Mouse (Mus musculus) layer of hippocampus, adult 11-12 months (tissue): ENCODE results near the gene Dram2.
"Not testable (repeated sequence)": the region's sequence is repeated elsewhere in the genome, so short reads cannot be mapped to it uniquely, and the experiment has no call there.

Experiments used
- DNase-seq: peaks from one replicate; pipeline ENCODE4 v3.0.0; 2022; ENCODE audit warnings: low spot score

Gene Dram2

DNA sequence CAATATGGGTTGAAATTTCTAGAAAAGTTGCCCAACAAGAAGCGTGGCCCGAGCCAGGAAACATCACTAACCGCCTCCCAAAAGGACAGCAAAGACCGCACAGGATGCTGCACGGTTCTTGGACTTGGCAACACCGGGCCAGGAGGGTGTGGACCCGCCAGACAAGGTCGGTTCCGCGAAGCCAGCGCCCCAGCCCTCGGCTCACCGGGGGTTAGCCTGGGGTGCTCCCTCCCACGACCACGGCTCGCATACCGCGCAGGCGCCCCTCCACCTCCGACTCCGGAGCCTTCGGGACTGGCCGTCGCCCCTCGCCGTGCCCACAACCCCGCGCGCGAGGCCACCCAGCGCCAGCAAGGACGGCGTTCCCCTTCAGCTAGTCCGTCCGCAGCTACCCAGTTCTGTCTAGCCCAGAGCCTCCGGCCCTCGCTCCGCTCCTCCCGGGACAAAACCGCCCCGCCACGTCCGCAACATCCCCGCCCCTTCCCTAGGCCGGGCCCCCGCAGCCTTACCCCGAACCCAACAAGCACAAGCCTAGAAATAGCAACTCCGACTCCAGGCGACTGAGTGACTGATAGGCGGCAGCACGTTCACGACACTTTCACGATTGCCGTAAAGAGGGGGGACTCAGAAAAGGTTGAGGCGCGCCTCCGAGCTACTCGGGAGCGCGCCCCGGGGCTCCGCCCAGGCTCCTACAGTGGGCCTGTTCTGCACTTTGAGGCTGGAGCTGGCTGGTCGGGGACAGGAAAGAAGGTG is at the start of gene Dram2, which contains the start of gene Cept1:
Gene Dram2 (plus strand): TSS at position 628 of the 753 bp plus-strand sequence.
Gene Cept1 (minus strand): TSS at position 632 of the 753 bp plus-strand sequence.
- peak; percentile 95 for DNase-seq

DNA sequence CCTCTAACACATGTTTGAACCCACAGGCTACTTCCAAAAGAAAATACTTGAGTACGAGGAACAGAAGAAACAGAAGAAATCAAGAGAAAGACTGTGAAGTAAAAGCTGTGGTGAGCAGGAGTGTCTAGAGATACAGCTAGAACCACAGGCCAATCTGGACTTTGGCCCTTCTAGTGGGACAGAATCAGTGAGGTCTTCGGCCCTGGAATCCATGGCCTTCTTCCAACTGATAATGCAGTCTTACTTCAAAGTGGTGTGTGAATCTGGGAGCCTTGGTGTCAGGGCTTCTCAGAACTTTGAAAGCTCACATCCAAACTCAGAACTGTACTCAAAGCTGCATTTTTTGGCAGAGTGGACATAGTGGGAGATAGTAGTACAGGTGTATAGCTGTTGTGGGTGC is 47.1 kb upstream of the Dram2 start:
- DNase-seq: no peak

DNA sequence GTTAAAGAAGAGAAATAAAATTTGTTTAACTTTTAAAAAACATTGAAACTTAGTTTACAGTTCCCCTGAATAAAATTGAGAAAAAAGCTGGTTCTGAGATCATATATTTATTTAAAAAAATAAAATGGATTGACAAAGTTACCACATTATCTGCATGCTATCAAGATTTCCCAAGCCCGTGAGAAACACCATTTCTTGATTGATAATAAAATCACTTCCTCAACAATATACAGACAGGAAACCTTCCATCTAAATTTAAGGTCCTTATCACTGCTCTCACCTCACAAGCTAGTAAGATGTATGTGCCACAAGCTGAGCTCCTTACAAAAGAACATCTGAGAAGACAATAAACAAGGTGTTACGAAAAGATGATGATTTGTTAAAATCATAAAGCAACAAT is 44.7 kb upstream of the Dram2 start:
- DNase-seq: no peak

DNA sequence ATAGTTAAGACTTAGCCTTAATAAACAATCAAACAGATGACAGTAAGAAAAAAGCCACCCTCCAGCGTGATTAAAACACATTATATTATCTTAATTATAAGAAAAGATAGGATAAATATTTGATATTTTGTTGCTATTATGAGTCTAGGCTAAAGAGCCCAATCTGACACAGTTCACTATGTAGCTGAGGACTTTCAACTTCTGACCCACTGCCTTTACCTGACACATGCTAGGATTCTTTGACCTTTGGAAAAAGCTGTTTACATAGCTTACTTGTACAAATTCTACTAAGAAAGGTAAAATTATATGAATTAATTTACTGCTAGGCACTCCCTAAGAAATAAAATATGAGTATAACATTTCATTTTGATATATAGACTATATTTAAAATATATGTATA is 36.9 kb upstream of the Dram2 start:
- no peak for DNase-seq

DNA sequence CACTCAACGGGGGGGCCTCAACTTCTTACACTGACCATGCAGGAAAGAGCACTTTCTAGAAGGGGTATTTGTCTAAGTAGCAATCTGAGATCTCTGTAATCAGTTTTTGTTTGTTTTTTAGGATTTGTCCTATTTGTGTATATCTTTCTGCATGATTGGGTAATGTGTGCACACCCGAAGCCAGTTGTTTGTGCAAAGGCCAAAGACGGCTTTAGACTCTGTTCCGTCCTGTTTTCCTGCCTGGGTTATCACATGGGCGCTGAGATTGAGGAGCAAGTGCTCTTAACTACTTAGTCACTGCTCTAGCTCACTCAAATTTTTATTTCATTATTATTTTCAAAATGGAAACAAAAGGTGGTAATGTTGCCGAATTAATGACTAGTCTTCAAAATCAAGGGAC is 32.6 kb upstream of the Dram2 start:
- DNase-seq: no peak

DNA sequence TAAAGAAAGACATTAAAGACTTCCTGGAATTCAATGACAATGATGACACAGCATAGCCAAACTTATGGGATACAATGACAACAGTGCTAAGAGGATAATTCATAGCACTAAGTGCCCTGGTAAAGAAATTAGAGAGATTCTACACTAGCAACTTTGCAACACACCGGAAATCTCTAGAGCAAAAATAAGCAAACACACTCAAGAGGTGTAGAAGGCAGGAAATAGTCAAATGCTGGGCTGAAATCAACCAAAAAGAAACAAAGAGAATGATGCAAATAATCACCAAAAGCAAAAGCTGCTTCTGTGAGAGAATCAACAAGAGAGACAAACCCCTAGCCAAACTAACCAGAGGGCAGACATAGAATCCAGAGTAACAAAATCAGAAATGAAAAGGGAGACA is 24.9 kb upstream of the Dram2 start:
- DNase-seq: no peak

DNA sequence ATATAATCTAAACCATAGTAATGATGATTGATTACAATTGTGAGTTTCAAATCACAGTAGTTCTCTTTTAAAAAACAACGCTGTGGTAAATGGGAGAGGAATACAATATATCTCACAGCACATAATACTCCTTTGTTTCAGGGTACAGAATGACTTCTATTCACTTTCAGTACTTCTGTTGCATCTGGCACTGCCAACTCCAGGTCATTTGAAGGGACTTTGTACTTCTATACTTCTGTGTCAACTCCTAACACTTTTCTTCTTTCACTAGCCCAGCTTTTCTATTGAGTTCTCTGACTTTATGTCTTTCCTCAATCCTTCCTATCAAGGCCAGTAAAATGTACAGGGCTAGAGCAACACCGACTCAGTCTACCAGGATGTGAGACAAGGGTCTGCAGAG is 21.2 kb upstream of the Dram2 start:
- DNase-seq: no peak

DNA sequence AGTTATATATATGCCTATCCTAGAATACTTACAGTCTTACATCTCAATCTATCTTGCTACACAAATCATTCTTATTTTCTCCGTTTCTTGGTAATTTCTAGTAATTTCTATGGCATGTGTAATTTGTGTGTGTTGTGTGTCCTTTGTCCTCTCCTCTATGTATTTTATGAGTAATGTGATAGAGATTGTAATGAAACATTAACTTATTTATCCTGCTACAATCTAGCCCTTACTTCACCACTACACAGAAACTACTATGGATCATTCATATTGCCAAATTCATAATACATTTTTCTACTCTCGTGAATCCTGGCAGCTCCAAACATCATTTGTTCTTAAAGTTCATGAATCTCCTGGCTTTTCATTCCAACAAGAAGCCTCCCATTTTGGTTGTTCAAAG is 19.6 kb upstream of the Dram2 start:
- DNase-seq: no peak

DNA sequence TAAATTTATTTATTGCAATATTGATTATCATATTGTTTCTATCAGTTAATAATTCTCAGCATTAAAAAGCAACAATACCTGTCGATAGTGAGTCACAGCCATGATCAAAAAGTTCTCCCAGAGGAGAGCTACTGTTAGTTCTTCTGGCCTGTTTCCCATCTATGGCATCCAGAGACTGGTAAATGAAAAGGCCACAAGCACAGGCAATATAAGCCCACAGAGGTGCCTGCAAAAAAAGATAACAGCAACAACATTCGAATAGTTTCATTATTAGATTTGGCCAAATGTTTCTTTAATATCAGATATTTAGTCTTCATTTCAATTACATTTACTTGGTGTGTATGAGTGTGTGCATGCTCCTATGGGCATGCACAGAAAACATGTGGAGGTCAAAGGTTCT is 14.3 kb upstream of the Dram2 start:
- no peak for DNase-seq

DNA sequence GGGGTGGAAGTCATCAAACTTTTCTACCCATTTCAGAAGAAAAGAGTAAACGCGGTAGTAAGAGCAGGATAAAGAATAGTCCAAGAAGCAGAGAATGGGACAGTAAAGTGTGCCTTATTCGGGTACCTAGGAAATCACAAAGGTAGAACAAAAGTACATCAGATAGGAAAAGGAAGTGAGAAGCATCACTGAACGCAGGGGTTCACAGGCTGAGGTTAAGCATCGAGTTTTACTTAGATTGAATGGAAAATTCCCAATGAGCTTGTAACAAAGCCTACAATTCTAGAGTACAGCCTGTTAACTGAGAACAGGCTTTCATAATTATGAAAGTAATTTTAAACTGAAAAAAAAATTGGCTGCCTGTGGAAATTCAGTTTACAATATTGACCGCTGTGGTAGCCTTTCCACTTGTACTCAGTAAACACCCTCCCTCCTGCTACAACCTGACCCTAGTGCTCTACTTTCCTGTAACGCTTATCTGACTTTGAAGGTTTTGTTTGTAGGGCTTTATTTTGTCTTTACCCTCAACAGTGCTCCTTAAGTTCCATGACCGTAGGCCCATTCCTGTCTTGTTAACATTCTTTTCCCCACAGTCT is 2.8 kb upstream of the Dram2 start:
- no peak for DNase-seq

DNA sequence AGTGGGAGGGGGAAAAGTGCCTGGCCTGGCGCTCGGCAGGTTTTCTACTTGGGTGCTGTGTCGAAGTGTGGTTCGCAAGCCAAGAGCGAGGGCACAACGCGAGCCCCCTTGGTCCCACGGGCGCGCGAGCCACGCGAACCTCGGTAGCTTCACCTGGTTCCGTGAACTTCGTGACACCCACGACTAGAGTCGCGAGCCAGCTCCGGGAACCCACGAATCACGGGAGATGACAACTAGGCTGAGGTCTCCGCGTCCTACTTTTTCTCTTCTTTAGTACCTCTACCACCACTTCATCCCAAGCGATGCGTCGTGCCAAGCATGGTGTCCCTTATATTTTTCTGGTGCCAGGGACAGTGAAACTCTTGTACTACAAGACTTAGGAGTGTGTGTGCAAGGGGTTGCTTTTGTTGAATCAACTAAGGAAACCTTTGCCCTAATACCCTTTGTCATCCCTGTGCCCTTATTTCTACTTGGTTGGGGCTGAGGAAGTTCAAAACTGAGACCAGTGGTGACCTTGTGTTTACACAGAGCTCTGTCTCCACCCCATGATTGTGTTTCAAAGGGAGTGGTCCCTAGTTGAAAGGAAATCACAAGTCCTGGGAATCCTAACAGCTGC is 434 bp downstream of the Dram2 start:
- no peak for DNase-seq

DNA sequence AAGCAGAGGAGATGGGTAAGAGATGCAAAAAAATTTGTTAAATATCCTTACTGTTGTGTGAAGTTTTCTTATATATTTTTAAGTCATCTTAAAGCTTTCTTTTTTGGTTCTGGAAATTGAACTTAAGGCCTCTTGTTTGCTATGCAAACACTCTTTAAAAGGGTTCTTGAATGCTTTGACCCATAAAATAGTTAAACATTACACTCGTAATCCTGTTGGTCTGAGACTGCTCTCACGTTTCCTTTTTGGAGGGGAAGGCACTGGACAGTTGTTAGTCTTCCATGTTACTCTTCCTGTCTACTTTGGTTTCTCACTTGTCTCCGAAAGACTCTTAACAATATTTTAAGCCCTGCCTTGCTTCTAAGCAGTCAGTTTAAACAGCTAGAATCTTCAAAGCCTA is 1.4 kb downstream of the Dram2 start:
- DNase-seq: no peak

DNA sequence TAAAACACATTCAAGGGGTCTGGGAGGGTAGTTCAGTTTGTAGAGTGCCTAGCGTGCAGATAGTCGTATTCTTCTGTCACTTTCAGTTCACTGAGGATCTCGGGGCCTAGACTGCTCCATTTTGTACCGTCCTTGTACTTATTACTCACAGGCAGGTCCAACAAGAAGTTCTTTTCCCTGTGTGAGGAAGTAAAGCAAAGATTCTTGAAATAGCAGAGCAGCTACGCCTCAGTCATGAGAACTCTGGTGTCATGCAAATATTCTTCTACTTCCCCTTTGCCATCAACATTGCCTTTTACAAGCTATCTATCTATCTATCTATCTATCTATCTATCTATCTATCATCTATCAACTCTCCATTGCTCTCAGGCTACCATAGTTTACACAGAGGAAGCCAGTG is 5.8 kb downstream of the Dram2 start:
- DNase-seq: no peak

DNA sequence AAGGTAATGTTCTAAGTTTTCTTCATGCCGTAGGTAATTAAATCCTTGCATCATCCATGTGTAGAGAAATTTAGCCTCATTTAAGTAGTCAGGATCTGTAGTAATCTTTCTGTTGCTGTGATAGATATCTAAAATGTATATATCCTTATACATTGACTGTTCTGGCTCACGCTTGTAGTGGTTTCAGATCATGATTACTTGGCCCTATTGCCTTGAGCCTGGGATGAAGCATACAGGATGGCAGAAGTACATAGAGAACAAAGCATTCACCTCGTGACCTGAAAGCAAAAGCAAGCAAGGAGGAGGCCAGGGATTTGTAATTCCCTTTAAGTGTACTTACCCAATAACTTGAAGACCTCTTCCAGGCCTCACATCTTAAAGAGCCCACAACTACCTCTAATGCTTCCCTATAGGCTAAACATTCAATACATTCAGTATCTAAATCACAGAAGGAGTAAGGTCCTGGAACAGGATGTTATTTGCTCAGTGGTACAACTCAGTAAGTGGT is 8.2 kb downstream of the Dram2 start:
- DNase-seq: no peak

DNA sequence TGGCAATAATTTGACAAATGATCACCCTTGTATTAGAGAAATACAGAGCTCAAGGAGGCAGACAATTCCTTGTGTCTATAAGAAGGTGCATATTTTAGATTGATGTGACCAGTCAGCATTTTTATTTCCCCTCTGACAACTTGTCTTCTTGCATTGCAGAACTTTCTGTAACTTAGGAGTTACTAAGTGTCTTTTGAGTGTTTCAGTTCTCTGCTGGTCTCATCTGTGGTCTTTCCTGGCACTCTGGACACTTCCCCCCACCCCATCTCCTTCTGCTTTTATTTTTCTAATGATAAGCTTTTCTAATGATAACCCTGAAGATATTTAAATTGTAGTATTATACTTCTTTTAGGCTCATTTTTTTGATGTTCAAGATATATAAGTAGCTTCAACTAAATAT is 10.7 kb downstream of the Dram2 start:
- no peak for DNase-seq

DNA sequence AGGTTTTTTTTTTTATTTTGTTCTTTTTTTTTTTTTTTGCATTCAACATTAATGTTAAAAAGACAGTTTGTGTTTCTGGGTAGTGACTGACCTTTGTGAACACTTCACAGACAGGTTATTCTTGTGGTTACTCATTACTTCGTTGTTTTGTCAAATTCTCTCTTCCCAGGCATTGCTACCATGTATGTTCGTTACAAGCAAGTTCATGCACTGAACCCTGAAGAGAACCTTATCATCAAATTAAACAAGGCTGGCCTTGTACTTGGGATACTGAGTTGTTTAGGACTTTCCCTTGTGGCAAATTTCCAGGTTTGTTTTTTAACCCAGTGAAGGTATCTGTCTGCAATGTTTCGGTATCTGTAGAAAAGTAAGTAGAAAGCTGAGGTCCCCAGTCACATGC is 18.3 kb downstream of the Dram2 start:
- no peak for DNase-seq

DNA sequence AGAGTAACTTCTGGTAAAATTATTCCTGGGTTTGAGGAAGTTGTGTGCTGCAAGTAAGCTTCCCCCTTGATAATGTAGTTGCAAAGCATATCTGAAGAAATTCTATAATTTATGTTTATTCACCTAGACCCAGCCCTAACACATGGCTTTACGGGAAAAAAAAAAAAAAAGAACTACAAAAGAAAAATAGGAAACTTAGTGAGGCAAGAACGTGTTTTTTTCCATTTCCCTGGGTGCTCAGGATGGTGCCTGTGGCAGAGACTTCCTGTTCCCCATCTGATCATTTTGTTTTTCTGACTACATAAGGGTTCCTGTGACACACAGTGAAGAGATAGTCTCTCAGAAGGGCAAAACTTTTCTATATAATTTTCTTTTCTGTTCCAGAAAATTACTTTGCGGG is 25.6 kb downstream of the Dram2 start:
- no peak for DNase-seq

DNA sequence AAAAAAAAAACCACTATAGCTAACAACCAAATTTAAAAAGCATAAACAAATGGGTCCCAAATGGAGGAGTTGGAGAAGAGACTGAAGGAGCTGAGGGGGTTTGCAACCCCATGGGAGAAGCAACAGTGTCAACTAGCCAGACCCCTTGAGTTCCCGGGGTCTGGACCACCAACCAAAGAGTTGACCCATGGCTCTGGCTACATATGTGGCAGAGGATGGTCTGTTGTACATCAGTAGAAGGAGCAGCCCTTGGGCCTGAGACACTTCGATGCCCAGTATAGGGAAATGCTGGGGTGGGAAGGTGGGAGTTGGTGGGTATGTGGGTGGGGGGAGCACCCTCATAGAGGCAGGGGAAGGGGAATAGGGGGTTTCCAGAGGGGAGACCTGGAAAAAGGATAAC is 31.7 kb downstream of the Dram2 start:
- no peak for DNase-seq

DNA sequence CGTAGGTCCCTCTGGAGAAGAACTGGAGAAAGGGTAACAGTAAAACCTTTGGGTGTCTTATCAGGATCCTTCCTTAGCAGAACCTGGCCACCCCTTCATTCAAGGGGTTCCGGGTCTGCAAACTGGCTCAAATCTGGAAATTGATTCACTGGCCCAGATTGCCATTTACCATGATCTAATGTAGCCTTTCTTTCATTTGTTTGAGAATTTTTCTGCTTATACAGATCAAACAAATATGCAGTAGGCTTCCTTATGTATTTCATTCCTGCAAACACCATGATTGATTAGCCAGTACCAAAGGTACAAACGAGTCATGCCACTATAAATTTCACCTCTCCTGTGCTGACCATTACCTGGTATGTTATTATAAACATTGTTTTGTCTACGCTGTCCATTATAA is 46.0 kb downstream of the Dram2 start:
- DNase-seq: not testable (repeated sequence)

DNA sequence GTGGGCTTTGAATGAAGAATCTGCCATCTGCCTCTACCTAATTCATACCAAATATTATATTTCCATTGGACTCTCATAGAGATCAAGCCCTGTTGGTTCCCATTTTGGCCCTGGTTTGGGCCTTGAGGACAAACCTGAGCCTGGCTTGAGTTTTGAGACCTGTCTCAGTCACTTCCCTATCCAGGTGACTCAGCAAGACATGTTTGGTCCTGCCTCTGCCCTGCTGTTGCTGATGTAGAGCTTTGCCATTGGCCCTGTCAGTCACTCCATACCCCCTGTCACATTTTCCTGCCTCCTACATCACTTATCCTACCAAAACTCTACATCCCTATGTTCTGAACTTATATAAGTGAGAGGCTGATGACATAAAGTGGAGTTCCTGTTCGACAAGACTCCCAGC is 70.5 kb downstream of the Dram2 start:
- no peak for DNase-seq
